Mouse (Mus musculus): ENCODE measurements at regions not wholly inside any gene's neighbourhood (a gene's known extent, or its start where the extent isn't known, plus 50 kb on each side); places are given as distances from the start of the nearest gene placed in this dataset.

GRCm38 (mm10) chr11:18171207-18171776, 217.6 kb upstream of the Etaa1 start:
- in situ Hi-C loops (cut with MboI; ENCODE audit: low sequenced_read_pairs in 2 of 2, unreplicated experiment in 2 of 2), result no loop called here
- no peaks in the 10 kb centered on the region for H3K9me3 ChIP-seq (ENCODE audit: control insufficient read depth, insufficient read depth, low read depth, low read length)
- TF ChIP-seq MAFK (IDR thresholded peaks at IDR 0.05; ENCODE audit: insufficient read depth, low read depth, low read length) (no peak), ZC3H11A (IDR thresholded peaks at IDR 0.05; ENCODE audit: borderline replicate concordance, low read depth, low read length) (no peak), HCFC1 (IDR thresholded peaks at IDR 0.05; ENCODE audit: borderline replicate concordance, insufficient read depth, low read length) (no peak), CHD2 (IDR thresholded peaks at IDR 0.05; ENCODE audit: low read depth, low read length) (no peak), ZNF384 (IDR thresholded peaks at IDR 0.05; ENCODE audit: low read depth, low read length) (no peak)
- no peak for DNase-seq (ENCODE audit: low read depth, low spot score)
- H3K9ac ChIP-seq (ENCODE audit: insufficient read depth, low read depth, low read length, poor library complexity, severe bottlenecking), result no peak overlapping the region
- H3K36me3 ChIP-seq (ENCODE audit: control insufficient read depth, insufficient read depth, low read length, poor library complexity, severe bottlenecking), result no peaks in the 10 kb centered on the region
- no peaks in the 10 kb centered on the region for H3K4me1 ChIP-seq (ENCODE audit: control insufficient read depth in 2 of 2, insufficient read depth in 2 of 2, low read length in 2 of 2, poor library complexity in 1 of 2)
- H3K27ac ChIP-seq (ENCODE audit: insufficient read depth, low read depth, low read length, poor library complexity, severe bottlenecking), result no peak overlapping the region
- no peak overlapping the region for H3K4me3 ChIP-seq (ENCODE audit: insufficient read depth in 1 of 2, low read depth in 1 of 2, low read length in 2 of 2, poor library complexity in 1 of 2, severe bottlenecking in 1 of 2)

GRCm38 (mm10) chr11:18165609-18166347, 212.1 kb upstream of the Etaa1 start:
- no peak for TF ChIP-seq HCFC1 (IDR thresholded peaks at IDR 0.05; ENCODE audit: borderline replicate concordance, insufficient read depth, low read length)
- Histone ChIP-seq H3K27ac (ENCODE audit: insufficient read depth, low read depth, low read length, poor library complexity, severe bottlenecking) (no peak overlapping the region), H3K9me3 (ENCODE audit: control insufficient read depth, insufficient read depth, low read depth, low read length) (no peaks in the 10 kb centered on the region), H3K36me3 (ENCODE audit: control insufficient read depth, insufficient read depth, low read length, poor library complexity, severe bottlenecking) (no peaks in the 10 kb centered on the region), H3K4me1 (ENCODE audit: control insufficient read depth in 2 of 2, insufficient read depth in 2 of 2, low read length in 2 of 2, poor library complexity in 1 of 2) (no peaks in the 10 kb centered on the region), H3K9ac (ENCODE audit: insufficient read depth, low read depth, low read length, poor library complexity, severe bottlenecking) (no peak overlapping the region), H3K4me3 (ENCODE audit: insufficient read depth in 1 of 2, low read depth in 1 of 2, low read length in 2 of 2, poor library complexity in 1 of 2, severe bottlenecking in 1 of 2) (no peak overlapping the region)
- in situ Hi-C loops (cut with MboI; ENCODE audit: low sequenced_read_pairs in 2 of 2, unreplicated experiment in 2 of 2), result no loop called here
- no peak for DNase-seq (ENCODE audit: low read depth, low spot score)

DNA sequence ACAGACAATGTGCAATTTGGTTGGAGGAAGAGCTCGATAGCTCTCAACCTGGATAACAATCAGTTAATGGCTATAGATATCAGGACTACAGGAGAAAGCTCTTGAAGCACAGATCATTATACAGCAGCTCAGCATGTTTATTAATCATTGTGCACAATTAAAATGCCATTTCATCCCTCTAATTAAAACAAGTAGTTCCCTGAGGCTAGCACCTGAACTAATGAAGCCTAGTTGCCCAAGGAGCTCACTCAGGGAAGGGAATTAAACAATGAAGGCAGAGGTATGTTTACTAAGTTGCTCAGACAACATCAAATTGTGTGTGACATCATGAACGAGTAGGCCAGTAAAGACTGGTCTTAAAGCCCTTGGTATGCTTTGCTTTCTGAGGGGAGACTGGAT, 210.3 kb upstream of the Etaa1 start:
- Histone ChIP-seq H3K36me3 (ENCODE audit: control insufficient read depth, insufficient read depth, low read length, poor library complexity, severe bottlenecking) (no peaks in the 10 kb centered on the region), H3K9ac (ENCODE audit: insufficient read depth, low read depth, low read length, poor library complexity, severe bottlenecking) (no peak overlapping the region), H3K27ac (ENCODE audit: insufficient read depth, low read depth, low read length, poor library complexity, severe bottlenecking) (no peak overlapping the region), H3K4me1 (ENCODE audit: control insufficient read depth in 2 of 2, insufficient read depth in 2 of 2, low read length in 2 of 2, poor library complexity in 1 of 2) (no peaks in the 10 kb centered on the region), H3K9me3 (ENCODE audit: control insufficient read depth, insufficient read depth, low read depth, low read length) (no peaks in the 10 kb centered on the region), H3K4me3 (ENCODE audit: insufficient read depth in 1 of 2, low read depth in 1 of 2, low read length in 2 of 2, poor library complexity in 1 of 2, severe bottlenecking in 1 of 2) (no peak overlapping the region)
- in situ Hi-C loops (cut with MboI; ENCODE audit: low sequenced_read_pairs in 2 of 2, unreplicated experiment in 2 of 2), result no loop called here
- TF ChIP-seq HCFC1 (IDR thresholded peaks at IDR 0.05; ENCODE audit: borderline replicate concordance, insufficient read depth, low read length), result no peak
- no peak for TF ChIP-seq ZC3H11A (IDR thresholded peaks at IDR 0.05; ENCODE audit: borderline replicate concordance, low read depth, low read length)
- no peak for TF ChIP-seq ZNF384 (IDR thresholded peaks at IDR 0.05; ENCODE audit: low read depth, low read length)
- TF ChIP-seq CHD2 (IDR thresholded peaks at IDR 0.05; ENCODE audit: low read depth, low read length), result no peak
- TF ChIP-seq MAFK (IDR thresholded peaks at IDR 0.05; ENCODE audit: insufficient read depth, low read depth, low read length), result no peak
- DNase-seq (ENCODE audit: low read depth, low spot score), result no peak

DNA sequence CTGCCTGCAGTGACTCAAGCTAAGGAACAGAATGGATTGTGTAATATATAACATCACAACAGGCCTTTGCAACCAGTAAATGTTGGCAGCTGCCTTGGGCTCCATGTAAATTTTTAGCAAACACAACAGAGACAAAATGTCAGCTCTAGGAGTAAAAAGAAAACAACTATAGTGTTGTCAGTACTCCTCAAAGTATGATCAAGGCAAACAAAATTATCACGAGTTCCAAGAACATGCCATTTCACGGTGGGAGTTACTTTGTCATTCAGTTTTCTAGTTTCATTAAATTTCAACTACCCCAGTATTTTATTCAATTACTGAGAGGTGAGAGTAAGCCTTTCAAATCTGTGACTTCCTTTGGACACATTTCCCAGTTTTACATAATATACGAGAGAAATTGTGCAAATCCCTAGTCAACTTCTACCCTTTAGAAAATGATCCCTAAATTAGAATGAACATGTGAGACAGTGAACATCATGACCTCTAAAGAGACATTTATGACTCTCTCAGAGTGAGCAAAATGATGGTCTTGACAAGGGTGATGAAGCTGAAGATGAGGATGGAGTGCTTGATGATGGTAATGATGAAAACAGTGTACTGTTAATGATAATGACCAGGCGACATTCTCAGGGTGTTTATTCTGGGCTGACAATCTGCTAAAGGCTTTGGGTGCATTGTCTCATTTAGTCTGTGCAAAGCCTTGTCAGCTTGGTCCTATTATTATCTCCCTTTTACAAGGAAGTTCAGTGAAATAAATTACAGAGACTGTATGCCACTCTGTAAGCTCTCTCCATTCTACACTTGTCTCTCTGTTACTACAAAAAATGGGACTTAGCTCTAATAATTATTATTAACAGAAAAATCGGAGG, 209.7 kb upstream of the Etaa1 start:
- in situ Hi-C loops (cut with MboI; ENCODE audit: low sequenced_read_pairs in 2 of 2, unreplicated experiment in 2 of 2), result no loop called here
- TF ChIP-seq HCFC1 (IDR thresholded peaks at IDR 0.05; ENCODE audit: borderline replicate concordance, insufficient read depth, low read length), result no peak
- TF ChIP-seq CHD2 (IDR thresholded peaks at IDR 0.05; ENCODE audit: low read depth, low read length), result no peak
- TF ChIP-seq MAFK (IDR thresholded peaks at IDR 0.05; ENCODE audit: insufficient read depth, low read depth, low read length), result no peak
- TF ChIP-seq ZC3H11A (IDR thresholded peaks at IDR 0.05; ENCODE audit: borderline replicate concordance, low read depth, low read length), result no peak
- TF ChIP-seq ZNF384 (IDR thresholded peaks at IDR 0.05; ENCODE audit: low read depth, low read length), result no peak
- H3K9ac ChIP-seq (ENCODE audit: insufficient read depth, low read depth, low read length, poor library complexity, severe bottlenecking), result no peak overlapping the region
- no peak overlapping the region for H3K4me3 ChIP-seq (ENCODE audit: insufficient read depth in 1 of 2, low read depth in 1 of 2, low read length in 2 of 2, poor library complexity in 1 of 2, severe bottlenecking in 1 of 2)
- no peaks in the 10 kb centered on the region for H3K4me1 ChIP-seq (ENCODE audit: control insufficient read depth in 2 of 2, insufficient read depth in 2 of 2, low read length in 2 of 2, poor library complexity in 1 of 2)
- no peak overlapping the region for H3K27ac ChIP-seq (ENCODE audit: insufficient read depth, low read depth, low read length, poor library complexity, severe bottlenecking)
- DNase-seq (ENCODE audit: low read depth, low spot score), result no peak
- H3K9me3 ChIP-seq (ENCODE audit: control insufficient read depth, insufficient read depth, low read depth, low read length), result no peaks in the 10 kb centered on the region
- H3K36me3 ChIP-seq (ENCODE audit: control insufficient read depth, insufficient read depth, low read length, poor library complexity, severe bottlenecking), result no peaks in the 10 kb centered on the region

Data from ES-E14 (cell line).